Mouse (Mus musculus) layer of hippocampus, adult 18-20 months (tissue): ENCODE results near the gene Tmem63a. TPM values are rescaled to one million over a fixed set of nuclear protein-coding genes. Genes with fewer than 3 reads are reported as not detected.
A peak's percentile ranks its signal among the peaks of the same experiment; 100 is the strongest.
"Not testable (repeated sequence)": the region's sequence is repeated elsewhere in the genome, so short reads cannot be mapped to it uniquely, and the experiment has no call there.

ENCODE experiments used
- DNase-seq, 2 experiments: peaks; one replicate each; pipeline ENCODE4 v3.0.0; 2022; ENCODE audit warnings: low spot score in 2 of 2
- total RNA-seq, 2 experiments: library from RNA; stranded (reverse); gene quantifications; 2 replicates each; pipeline ENCODE4 v1.2.3; 2021

Gene Tmem63a
- total RNA-seq, 2 experiments from 2014 or later, result 27.0 to 28.3 TPM

DNA sequence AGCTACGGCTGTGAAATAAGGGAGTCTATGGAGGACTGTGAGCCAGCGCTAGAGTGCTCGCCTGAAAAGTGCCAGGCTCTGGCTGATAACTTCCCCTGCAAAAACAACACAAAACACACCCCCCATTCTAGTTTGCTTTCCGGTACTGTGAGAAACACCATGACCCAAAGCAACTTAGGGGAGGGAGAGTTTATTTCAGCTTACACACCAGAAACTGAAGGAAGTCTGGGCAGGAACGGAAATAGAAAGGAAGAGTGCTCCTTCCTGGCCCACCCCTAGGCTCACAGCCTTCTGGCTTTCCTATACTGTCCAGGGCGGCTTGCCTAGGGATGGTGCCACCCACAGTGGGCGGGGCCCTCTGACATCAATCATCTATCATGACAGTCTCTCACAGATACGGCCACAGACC is 14.8 kb downstream of the Tmem63a start:
- no peak for DNase-seq

DNA sequence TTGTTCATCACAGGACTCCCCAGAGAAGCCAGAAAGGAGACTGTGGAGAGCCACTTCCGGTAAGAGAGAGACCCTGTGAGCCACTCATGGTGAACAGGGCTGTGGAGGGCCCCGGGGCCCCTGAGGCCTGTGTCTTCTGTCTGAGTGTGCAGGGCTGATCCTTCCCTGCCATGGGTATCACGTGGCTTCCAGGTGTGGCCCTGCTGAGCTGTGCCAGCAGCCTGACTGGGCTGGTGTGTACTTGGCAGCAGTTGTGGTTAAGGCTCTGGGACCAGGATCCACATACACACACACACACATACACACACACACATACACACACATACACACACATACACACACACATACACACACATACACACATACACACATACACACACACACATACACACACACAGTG is 15.8 kb downstream of the Tmem63a start:
- no peak for DNase-seq

DNA sequence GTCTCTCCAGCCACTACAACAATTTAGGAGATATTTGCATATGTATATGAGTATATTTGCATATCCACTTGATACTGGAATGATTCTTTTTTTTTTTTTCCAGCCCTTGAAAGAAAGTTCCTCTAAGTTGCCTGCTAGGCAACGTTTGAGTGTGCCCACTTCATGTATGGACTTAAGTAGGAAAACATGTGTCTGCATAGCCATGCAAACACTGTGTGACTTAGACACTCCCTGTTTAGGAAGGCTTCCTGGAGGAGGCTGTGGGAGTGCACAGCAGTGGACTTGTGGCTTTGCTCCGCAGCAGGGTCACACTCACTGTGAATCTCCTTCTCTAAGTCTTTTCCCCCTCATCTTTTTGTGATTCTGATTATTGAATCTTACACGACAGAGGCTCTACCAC is 16.7 kb downstream of the Tmem63a start:
- DNase-seq, result no peak

DNA sequence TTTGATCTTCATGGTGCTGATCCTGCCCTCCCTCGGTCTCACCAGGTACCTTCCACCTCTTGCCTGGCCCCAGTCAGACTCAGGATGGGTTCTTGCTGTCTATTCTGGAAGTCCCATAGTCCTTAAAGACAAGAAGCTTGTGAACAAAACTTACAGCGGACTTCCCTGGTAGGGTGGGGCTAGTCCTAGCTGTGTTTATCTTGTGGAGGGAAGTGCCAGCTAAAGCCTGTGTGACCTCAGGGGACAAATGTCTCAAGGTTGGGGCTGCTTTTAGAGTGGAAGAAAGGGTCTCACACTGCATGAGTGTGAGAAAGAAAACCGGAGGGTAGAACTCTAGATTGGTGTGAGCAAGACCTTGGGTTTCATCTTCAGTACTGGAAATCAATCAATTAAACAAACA is 23.6 kb downstream of the Tmem63a start:
- DNase-seq, result no peak

DNA sequence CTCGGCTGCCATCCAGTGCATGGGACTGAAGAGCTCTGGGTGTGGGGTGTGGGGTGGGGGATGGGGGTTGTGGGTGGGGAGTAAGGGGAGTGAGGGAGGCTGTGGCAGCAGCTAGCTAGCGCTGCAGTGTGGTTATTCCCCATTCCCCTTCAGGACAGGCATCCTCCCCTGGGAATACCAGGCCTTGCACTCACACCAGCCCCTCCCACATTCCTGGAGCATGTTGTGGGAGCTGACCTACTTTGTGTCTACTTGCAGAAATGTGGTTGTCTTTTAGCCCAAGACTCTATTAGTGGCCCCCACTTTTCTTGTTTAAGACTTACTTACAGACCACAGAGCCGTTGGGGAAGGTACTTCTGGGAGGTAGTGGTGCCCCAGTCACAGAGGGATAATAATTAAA is 24.4 kb downstream of the Tmem63a start:
- no peak for DNase-seq

DNA sequence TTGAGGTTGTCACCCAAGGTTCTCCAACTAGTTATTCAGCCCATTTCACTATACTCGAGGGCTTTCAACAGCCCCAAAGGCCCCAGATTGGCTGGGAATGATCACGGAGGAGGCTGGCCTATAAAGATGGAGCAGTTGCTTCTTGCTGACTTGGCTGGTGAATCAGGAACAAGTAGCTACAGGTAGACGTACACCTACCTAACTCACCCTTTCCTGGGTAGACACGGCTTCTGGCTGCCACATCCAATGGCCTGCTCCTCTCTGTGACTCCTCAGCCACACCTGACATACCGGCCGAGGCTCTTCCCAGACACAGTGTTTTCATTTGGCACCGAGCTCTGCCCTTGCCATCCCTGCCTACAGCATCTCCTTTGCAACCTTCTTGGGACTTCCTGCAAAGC is 25.1 kb downstream of the Tmem63a start:
- no peak for DNase-seq

DNA sequence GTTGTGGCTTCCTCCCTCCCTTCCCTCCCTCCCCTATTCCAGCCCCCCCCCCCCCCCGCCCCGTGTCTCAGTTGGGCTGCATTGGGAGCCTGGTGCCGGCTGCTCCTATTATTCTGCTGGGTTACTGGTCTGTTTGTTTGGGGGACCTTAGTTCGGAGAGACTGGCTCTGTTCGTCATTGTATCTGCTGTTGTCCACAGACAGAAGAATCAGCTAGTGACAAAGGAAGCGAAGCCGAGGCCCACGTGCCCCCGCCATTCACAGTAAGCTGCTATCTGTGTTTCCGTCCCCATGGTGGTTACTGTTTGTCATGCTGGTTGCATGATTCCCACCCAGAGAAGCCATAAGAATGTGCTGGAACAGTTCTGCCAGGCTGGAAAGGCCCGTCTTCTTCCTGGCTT is 30.8 kb downstream of the Tmem63a start:
- peak in 1 of 2 experiments; percentile 53 for DNase-seq

DNA sequence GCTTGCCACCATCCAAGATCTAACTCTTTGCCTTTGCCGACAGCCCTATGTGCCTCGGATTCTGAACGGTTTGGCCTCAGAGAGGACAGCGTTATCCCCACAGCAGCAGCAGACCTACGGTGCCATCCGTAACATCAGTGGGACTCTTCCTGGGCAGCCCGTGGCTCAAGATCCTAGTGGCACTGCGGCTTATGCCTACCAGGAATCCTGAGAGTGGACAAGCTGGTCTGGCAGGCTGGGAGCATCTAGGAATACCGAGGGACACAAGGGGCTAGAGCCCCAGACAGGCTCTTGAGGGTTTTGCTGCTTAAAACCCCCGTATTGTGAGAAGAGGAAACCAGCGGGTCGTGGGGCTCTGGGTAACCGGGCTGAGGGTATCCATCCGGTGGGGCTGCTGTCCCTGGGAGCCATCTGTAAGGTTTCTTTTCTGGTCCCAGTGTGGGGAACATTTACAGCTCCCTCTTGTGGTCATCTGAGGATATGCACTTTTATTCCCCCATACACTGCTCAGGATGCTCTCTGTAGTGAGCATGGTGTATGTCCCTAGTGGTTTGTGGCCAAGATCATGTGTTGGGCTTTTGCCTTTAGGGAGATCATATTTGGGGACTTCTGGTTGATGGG is 32.1 kb downstream of the Tmem63a start:
- peak in 1 of 2 experiments; percentile 71 for DNase-seq

DNA sequence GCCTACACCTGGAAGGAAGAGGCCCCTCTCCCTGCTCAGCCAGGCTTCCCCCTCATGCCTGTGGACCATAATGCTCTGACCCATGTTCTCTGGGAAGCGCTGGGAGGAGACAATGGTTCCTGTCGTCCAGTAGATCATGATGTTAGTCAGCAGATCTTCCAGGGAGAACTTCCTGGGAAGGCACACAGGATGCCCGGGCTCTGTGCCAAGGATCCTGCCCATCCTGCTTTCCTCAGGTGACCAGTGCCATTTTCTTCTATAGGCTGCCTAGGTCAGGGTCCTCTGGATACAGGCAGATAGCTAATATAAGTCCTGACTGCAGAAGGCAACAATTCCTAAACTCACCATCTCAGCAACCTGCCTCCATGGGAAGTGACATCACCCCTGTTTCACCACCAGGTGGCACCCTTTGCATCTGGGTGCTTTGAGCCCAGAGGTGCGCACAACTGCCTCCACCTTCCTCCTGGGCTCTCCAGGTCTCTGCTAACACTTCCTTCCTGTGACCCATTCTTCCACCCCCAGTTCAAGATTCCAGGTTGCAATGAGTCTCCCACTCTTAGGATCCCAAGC is 34.1 kb downstream of the Tmem63a start:
- no peak for DNase-seq

DNA sequence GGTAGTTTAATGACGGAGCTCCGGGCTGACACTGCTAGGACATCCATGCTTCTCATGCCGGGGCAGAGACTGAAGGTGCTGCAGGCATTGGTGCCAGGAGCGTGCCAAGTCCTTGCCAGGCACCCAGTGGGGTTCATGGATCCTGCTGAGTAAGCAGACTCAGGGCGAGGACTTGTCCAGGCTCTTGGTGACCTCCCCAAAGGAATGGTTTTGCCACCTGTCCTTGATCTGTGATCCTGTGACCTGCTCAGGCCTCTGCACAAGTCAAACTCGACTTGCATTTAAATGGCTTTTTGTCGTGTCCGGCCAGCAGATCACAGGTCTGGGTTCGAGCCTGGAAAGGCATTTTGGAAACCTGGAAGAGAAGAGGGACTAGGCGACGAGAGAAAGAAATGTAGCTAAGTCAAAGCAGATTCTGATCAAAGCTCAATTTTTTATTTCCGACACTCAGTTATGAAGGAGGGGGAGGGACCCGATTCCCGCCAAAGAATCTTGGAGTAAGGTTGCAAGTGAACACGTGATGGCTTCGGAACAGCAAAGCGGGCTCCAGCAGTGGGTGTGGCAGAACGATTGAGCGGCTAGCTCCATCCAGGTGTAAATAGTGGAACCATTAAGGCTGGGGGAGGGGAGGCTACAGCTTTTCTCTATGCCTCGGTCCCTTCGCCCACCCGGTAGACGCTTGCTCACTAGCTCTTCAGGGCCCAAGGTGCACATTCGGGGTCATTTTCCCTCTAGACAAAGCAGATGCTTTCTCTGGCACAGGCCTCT is 37.5 kb downstream of the Tmem63a start:
- no peak for DNase-seq

DNA sequence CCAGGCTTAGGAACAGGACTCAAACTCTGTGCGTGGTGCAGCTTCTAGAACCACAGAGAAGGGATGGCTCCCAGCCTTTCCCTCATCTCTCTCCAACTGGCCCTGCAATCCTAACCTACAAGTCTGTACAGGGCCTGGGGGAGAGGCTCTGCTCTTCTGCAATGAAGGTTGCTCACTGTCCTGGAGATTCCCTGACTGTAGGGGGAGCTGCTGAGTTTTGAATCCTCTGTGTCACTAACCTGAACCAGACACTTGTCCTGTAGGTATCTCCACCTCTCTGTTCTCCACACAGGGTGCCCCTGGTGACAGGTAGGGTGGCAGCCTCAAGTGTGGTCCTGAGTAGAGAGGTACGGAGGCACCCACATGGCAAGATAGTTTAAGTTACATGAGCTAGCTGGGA is 38.3 kb downstream of the Tmem63a start:
- DNase-seq, result no peak

DNA sequence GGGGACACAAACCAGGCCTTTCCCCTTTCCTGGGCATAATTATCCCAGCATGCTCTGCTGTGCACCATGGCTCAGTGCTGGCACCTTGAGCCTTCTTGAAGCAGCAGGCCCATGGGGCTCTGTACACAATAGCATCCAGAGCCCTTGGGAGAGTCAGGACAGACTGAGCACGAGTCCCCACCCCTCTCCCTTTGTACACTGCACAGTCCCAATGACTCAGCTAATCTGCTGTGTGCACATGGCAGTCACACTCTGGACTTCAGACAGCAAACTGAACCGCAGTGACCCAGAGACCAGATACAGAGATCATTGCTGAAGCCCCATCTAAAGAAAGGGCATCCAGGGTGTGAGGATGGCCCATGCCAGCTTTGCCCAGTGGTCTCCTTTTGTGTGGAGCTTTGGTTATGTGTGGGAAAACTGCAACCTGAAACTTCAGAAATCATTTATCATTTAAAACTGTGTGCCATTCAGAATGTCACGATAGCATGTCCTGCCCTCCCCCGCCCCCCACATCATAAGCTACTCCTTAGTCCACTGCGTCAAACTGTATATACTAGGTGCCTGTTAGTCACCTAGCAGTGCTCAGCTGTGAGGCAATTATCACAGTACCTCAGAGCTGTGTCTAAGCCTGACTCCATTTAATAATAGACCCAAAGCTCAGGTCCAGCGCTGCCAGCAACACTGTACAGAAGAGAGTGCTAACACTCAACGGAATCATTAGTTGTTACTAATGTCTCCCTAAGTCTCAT is 39.3 kb downstream of the Tmem63a start:
- DNase-seq, result not testable (repeated sequence)

DNA sequence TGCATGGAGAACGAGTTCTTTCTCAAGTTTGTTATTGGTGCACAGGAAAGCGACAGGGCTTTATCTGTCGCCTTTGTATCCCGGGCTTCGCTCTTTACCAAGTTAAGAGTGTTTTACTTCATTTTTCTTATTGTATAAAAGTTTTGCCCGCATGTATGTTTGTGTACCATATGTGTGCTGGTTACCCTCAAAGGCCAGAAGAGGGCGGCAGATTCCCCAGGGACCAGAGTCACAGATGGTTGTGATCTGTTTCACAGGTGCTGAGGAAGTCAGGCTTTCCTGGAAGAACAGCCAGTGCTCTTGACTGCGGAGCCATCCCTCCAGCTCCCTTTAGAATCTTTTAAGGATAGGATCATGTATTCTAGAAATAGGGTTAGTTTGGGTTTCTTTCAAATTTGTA is 44.6 kb downstream of the Tmem63a start:
- no peak for DNase-seq

DNA sequence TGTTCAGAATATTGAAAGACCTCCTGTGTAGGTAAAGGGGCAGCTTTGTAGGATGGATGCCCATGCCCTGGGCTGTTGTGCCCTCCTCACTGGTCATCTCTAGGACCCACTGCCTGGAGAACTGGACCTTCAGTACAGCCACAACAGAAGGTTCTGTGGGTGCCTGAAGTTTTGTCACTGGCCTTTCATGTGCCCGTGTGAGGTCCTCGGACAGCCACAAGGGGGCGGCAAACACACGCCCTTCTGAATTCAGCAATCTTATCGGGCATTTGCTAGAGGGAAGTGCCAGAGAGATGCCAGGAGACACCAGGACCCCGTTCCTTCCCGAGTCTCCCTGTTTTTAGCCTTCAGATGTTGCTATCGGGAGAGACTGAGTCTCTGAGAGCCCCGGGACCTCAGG is 45.6 kb downstream of the Tmem63a start:
- DNase-seq, result peak; percentile 40 to 83

DNA sequence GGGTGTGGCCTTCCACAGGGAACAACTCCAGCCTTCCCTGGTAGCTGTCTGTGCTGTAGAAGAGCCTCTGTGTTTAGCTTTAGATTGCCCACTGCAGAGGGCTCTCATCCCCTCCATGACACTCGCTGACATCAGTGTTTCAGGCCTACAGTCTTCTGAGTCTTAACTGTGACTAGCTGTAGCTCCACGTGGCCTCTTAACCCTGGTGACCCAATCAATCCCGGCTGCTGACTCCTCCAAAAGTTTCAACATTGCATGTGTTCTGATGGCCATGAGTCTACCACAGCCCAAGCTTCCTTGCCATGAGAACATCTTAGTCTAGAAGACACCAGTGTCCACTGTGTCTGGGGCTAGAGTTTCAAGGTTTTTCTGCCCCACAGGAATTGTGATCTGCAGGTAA is 48.5 kb downstream of the Tmem63a start:
- DNase-seq, result no peak

DNA sequence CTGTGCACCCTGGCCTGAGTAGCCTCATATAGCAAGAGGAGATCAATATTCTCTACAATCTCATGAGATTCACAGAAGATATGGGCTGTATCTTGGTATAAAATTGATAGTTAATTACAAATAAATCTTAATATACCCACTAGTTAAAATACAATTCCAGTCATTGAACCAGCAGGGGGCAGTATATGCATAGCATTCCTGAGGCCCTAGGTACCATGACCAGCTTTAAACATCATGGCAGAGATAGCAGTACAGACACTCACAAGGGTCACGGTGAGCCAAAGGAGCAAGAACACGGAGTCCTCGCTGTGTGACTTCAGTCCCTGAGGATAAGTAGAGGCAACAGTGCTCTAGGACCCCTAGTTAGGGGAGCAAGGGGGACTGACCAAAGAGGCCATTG is 50.0 kb downstream of the Tmem63a start:
- peak in 1 of 2 experiments; percentile 73 for DNase-seq

DNA sequence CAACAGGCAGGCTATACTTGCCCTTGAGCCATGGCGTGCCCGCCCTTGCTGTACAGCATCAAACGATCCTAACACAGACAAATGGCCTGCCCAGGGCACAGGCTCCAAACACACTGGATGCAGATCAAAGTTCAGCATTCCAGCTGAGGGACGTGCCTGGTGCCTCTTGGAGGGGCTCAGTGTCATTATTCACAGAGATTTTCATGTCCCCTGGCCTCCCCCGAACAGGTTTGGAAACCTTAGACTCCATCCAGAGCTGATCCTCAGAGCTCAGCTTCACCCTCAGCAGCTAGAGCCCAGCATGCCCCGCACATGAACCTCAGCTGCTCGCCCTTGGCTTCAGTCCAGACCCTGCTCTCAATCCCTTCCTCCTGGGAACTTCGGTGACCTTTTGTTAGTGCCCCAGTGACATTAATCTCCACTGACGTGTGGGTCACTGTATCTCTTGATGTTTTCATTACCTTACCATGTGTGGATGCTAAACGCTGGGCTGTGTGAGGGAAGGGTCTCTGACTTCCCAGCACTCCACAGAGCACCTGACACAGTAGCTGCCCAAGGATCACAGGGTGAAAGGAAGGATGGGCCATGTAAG is 58.5 kb downstream of the Tmem63a start:
- DNase-seq, result no peak

DNA sequence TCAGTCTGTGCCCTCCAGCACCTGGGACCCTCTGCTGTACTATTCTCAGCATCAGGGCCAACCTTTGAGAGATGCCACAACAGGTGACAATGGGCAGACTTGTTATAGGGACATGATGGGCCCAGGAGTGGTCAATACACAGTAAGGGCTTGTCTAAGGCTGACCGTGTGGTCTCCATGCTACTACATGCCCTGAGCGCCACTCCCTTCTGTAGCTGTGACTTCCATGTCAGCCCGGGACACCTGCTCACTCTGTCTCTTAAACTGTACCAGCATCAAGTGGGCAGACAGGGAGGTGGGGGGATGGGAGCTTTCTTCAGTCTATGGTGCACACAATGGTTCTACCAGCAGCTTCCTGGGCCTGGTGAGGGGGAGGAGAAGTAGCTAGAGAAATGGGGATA is 59.1 kb downstream of the Tmem63a start:
- no peak for DNase-seq

DNA sequence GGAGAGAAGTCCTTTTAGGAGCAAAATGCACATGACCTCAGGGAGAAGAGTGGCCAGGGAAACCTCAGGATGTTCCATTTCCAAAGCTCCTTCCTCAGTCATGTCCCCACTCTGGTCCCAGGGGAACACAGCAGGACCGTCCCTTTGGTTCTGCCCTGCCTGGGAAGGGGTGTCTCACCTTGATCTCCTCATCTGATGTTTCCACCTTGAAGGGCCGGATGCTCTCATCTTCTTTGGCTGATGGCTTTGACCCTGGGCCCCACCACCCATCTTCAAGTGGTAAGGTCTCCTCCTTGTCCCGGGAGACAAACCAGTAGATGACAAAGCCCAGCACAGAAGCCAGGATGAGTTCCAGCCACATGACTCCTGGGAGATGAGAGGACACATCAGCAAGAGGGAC is 59.5 kb downstream of the Tmem63a start:
- no peak for DNase-seq

DNA sequence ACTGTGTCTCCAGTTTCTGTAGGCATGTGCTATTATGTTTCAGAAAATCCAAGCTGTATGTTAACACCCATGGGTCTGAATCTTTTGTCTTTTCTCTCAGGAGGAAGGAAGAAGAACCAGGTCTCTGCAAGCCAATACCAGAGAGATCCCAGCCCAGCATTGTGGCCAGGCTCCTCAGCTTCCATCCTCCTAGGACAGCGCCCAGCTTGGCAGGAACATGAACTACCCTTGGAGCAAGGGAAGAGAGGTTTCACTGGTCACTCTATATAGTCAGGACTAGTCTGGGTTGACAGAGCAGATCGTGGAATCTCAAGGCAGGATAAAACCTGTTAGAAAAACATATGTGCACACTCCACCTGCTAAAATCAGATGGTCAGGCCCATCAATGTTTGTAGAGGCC is 61.6 kb downstream of the Tmem63a start:
- no peak for DNase-seq

DNA sequence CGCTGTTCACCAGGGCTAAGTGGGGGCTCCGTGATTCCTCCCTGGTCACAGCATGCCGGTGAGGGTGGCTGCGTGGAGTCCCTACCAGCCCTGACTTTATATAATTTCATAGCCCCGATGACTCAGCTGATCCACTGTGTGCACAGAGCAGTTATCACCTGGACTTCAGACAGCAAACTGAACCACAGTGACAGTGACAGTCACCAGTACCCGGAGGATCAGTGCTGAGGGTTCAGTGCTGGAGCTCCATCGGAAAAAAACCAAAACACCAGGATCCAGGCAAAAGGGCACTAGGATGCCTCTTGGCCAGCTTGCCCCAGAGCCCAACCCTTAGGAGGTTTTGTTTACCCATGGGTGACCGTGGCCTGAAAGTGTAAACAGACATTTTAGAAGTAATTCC is 63.2 kb downstream of the Tmem63a start:
- no peak for DNase-seq

DNA sequence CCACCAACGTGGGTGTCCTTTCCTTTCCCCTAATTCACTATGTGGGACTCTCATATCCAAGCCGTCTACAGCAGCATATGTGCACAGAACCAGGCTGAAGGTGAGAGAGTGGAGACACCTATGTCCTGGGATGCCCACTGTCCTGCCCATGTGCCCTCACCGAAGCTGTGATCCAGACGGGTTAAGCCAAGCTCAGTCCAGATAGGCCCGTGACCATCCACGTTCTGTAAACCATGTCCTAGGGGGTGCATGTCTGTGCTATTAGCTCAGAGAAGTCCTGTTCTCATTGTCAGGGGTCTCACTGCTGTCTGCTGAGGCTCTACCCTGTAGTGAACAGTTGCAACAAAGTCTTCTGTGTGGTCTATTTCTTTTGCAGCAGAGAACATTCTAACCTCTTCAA is 65.7 kb downstream of the Tmem63a start:
- no peak for DNase-seq
